Mouse (Mus musculus) kidney, postnatal 36 days (tissue): ENCODE results near the gene Xlr.
"Not testable (repeated sequence)": the region's sequence is repeated elsewhere in the genome, so short reads cannot be mapped to it uniquely, and the experiment has no call there.

Source experiments
- DNase-seq, 2 experiments: peaks; one replicate each; pipeline ENCODE4 v3.0.0; 2021 to 2022; ENCODE audit warnings: mixed read lengths in 2 of 2

Xlr gene

GRCm38 (mm10) chrX:53797519-53797918 is at the start of gene Xlr:
Xlr (minus strand) TSS chrX:53797706.
- DNase-seq, result not testable (repeated sequence)

DNA sequence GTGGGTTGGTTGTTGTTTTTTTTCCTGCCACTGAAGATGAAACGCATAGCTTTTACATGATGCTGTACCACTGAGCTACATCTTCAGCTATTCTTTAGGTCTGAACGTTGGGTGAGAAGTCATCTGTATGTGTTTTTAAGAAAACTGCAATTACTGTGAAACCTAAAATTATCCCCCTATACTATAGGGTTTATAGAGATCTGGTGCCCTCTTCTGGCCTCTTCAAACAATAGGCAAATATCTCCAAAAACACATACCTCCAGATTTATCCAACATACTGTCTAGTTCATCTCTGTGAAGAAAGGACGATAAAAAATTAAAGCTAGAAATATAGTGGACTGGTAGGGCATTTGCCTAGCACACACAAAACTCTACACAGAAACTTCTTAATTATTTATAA is 1.6 kb upstream of the Xlr start:
- DNase-seq, result no peak

DNA sequence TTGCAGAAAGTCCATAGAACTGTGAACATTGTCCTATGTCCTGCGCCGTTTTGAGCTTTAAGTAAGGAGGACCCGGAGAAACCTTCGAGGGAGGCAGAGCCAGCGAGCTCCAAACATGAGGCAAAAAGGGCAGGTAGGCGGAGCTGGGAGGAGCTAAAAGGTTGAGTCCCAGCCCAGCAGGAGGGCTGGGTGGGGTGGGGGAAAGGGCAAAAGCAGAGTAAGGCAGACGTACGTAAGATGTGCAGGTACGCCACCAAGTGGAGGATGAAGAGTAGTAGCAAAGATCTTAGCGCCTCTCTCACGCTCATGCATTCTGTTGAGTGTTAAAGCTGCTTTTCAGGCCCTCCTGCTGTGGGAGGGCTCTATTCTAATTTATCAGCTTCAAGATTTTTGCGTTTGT is 21.2 kb downstream of the Xlr start, which contains the start of gene Zfp36l3:
Zfp36l3 (minus strand) TSS at position 119 of the 400 bp plus-strand sequence.
- no peak for DNase-seq

- DNase-seq, result no peak
These were observed 39.8 kb downstream of the Xlr start, which contains the start of gene 1700013H16Rik for GRCm38 (mm10) chrX:53757736-53758135. 1700013H16Rik (minus strand) TSS chrX:53757831.

DNA sequence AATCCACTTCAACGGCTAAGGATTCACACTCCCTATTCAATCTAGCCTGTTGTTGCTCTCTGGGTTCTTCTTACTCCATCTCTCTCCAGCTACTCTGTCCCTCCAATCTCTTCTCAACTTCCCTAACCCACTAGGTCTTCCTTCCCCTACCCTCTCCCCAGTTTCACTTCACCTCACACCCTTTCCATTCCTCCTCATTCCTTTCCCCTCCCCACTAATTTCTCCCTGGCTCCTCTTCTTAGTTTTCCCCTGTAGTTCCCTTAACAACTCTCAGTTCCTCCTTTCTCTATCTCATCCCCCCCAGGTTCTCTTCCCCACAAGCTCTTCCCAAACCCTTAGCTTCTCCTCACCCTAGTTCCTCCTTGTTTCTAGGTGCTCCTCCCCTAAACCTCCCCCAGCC is 44.7 kb downstream of the Xlr start:
- DNase-seq, result no peak

DNA sequence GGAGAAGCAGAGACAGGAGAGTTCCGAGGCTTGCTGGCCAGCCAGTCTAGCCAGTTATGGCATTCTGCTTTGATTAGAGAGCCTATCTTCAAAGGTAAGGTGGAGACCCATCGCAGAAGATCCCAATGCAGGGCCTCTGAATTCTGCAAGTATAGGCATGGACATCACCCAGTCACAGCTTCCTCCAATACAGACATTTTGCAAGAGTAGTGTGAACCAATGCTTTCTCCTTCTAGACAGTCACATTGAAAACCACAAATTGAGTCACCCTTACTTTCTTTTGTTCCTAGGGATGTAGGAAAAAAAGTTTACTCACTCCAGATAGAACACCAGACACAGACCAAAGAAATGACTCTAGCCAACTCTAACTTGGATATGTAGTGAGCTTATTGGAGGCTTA is 68.5 kb downstream of the Xlr start:
- no peak for DNase-seq
